Mouse (Mus musculus) kidney, postnatal 14 days (tissue): ENCODE results near the gene Map2k5.
A peak's percentile ranks its signal among the peaks of the same experiment; 100 is the strongest.

ENCODE experiments used
- DNase-seq: peaks from one replicate; pipeline ENCODE4 v3.0.0; 2022; ENCODE audit warnings: mixed read lengths

Map2k5 gene

GRCm38 (mm10) chr9:63338716-63339115, 39.0 kb downstream of the Map2k5 start:
- no peak for DNase-seq

GRCm38 (mm10) chr9:63335816-63336215, 41.9 kb downstream of the Map2k5 start:
- no peak for DNase-seq

- no peak for DNase-seq
Measured at GRCm38 (mm10) chr9:63333074-63333473, 44.6 kb downstream of the Map2k5 start.

- DNase-seq = no peak
Measured at GRCm38 (mm10) chr9:63331246-63331645, 46.5 kb downstream of the Map2k5 start.

GRCm38 (mm10) chr9:63328958-63329685, 48.6 kb downstream of the Map2k5 start:
- DNase-seq = no peak

GRCm38 (mm10) chr9:63315231-63315630, 62.5 kb downstream of the Map2k5 start:
- no peak for DNase-seq

GRCm38 (mm10) chr9:63314126-63314525, 63.6 kb downstream of the Map2k5 start:
- DNase-seq = no peak

GRCm38 (mm10) chr9:63309956-63310355, 67.7 kb downstream of the Map2k5 start:
- DNase-seq = no peak

- peak; percentile 38 for DNase-seq
Measured at GRCm38 (mm10) chr9:63309008-63309407, 68.7 kb downstream of the Map2k5 start.

GRCm38 (mm10) chr9:63308441-63308840, 69.3 kb downstream of the Map2k5 start:
- DNase-seq = peak; percentile 21

- no peak for DNase-seq
Measured at GRCm38 (mm10) chr9:63302511-63302910, 75.2 kb downstream of the Map2k5 start.

- DNase-seq = no peak
Measured at GRCm38 (mm10) chr9:63298656-63299055, 79.0 kb downstream of the Map2k5 start.

GRCm38 (mm10) chr9:63295551-63295958, 82.1 kb downstream of the Map2k5 start:
- DNase-seq = peak; percentile 30

GRCm38 (mm10) chr9:63294846-63295245, 82.9 kb downstream of the Map2k5 start:
- peak; percentile 43 for DNase-seq

GRCm38 (mm10) chr9:63293781-63294480, 83.8 kb downstream of the Map2k5 start:
- DNase-seq = peak; percentile 18

- no peak for DNase-seq
Measured at GRCm38 (mm10) chr9:63288676-63289075, 89.0 kb downstream of the Map2k5 start.

GRCm38 (mm10) chr9:63284392-63284791, 93.3 kb downstream of the Map2k5 start:
- DNase-seq = no peak

GRCm38 (mm10) chr9:63281996-63282395, 95.7 kb downstream of the Map2k5 start:
- DNase-seq = no peak

- no peak for DNase-seq
Measured at GRCm38 (mm10) chr9:63281086-63281485, 96.6 kb downstream of the Map2k5 start.

GRCm38 (mm10) chr9:63273781-63274180, 103.9 kb downstream of the Map2k5 start:
- DNase-seq = no peak

GRCm38 (mm10) chr9:63269839-63270238, 107.9 kb downstream of the Map2k5 start:
- no peak for DNase-seq

GRCm38 (mm10) chr9:63263188-63263587, 114.5 kb downstream of the Map2k5 start:
- DNase-seq = no peak

GRCm38 (mm10) chr9:63258768-63259167, 118.9 kb downstream of the Map2k5 start:
- peak; percentile 34 for DNase-seq

GRCm38 (mm10) chr9:63257739-63258138, 120.0 kb downstream of the Map2k5 start:
- DNase-seq = no peak
